Mouse (Mus musculus) stomach, postnatal 0 days (tissue): ENCODE results near the gene Lsm12.

Source experiments
- CTCF ChIP-seq: IDR thresholded peaks from 2 replicates; pipeline ENCODE4 v1.5.1; 2016; ENCODE audit warnings: antibody characterized with exemption, low read depth, mild to moderate bottlenecking, moderate library complexity
- EP300 ChIP-seq: optimal IDR thresholded peaks from 2 replicates; pipeline ENCODE3; 2016; ENCODE audit warnings: antibody characterized with exemption

DNA sequence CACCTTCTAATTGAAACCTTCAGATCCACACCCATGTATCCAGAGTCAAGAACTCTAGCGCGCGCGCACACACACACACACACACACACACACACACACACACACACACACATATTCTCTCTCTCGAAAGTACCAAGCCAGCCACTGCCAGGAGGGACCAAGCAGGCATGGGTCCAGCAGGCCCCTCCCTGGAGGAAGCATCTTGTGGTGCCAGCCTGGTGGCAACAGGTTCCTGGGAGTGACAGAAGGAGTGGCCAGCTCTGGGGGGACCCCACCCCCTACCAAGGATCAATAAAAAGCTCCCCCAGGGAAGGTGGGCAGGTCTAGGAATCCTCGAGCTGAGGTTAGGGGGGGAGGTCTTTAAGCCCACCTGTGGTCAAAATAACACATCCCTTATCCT lies 32.3 kb upstream of the Lsm12 start:
- TF ChIP-seq CTCF (no peak), EP300 (no peak)
